ENCODE assay signal across 15 mouse cellular contexts in the genomic region with DNA sequence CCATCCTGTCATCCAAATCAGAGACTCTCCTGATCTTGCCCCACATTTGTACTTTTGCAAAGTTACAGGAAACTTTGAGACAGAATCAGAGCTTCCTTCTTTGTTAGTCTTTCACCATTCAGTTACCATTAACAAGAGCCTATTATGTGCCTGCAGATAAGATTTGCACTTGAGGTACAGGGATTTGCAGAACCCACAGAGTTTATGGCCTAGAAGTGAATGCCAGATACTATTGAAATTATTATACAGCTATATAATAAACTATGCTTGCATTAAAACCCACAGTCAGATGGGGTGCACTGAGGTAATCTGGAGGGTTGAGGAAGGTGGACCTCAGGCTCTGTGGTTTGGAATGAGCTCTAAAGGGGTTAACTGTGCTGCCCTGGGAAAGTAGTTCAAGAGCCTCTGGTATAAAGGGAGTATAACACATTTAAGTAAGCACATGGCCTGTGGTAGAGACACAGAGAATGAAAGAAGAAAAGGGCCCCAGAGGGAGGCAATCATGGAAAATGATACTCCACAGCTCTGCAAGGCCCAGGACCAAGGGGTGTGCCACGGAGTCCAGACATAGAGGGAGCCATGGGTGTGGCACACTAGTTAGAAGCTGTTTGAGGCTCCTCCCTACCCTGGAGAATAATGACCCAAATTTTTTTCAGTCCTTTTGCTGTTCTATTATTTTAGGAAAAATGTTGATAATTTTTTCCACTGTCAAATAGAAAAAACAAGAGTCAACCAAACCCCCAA.
DNase-seq lines count a peak whose midpoint lies in the region; ATAC-seq and TF ChIP-seq lines count a peak whose summit lies in the region.
"Had no signal": no experiment of that assay in that cellular context is flagged by ENCODE, and none has a peak within 500 bp of the region (broad histone marks: within the 10 kb centered on the region; RNA-seq: fewer than 3 reads in every experiment).

No protein-coding gene starts in this region.

- no peak overlapping the region for H3K4me3 ChIP-seq in liver, postnatal 0 days (ENCODE audit: low read depth, low read length)
- H3K4me3 ChIP-seq in liver, embryonic 11.5 days (ENCODE audit: low read depth, low read length) = no peak overlapping the region
- no peak overlapping the region for H3K4me3 ChIP-seq in intestine, embryonic 14.5 days (ENCODE audit: low read depth, low read length)
- H3K4me3 ChIP-seq in stomach, embryonic 16.5 days (replicated peaks; ENCODE audit: low read length) = no peak overlapping the region
- H3K4me3 ChIP-seq: forebrain, embryonic 15.5 days; midbrain, embryonic 13.5 days had no signal

- H3K4me1 ChIP-seq in liver, postnatal 0 days (ENCODE audit: insufficient read depth) = peaks cover 3% of the 10 kb centered on the region; the same call in 1 of the 2 replicates
- no peaks in the 10 kb centered on the region for H3K4me1 ChIP-seq in liver, embryonic 11.5 days (replicated peaks; ENCODE audit: control insufficient read depth, insufficient read depth, low read length)
- peaks cover 30% of the 10 kb centered on the region for H3K4me1 ChIP-seq in intestine, embryonic 14.5 days (replicated peaks; ENCODE audit: control insufficient read depth, insufficient read depth, low read length)
- H3K4me1 ChIP-seq in stomach, embryonic 16.5 days (ENCODE audit: control insufficient read depth, insufficient read depth, low read length) = peaks cover 11% of the 10 kb centered on the region

- H3K27ac ChIP-seq in liver, postnatal 0 days (ENCODE audit: low read depth) = 0 out of 2 replicates have a peak overlapping the region, but pooled peaks have one; percentile 4
- H3K27ac ChIP-seq in liver, embryonic 11.5 days (ENCODE audit: low read depth, low read length) = no peak overlapping the region
- H3K27ac ChIP-seq in intestine, embryonic 14.5 days (ENCODE audit: low read depth) = peak overlapping the region; percentile 67
- no peak overlapping the region for H3K27ac ChIP-seq in stomach, embryonic 16.5 days (ENCODE audit: low read length)
- H3K27ac ChIP-seq: liver, embryonic 14.5 days; midbrain, embryonic 13.5 days had no signal

- no peak for ATAC-seq in liver, postnatal 0 days
- ATAC-seq in liver, embryonic 11.5 days (replicated peaks; ENCODE audit: low FRiP score) = no peak
- ATAC-seq in intestine, embryonic 14.5 days (replicated peaks; ENCODE audit: low FRiP score, low TSS enrichment, low read depth) = peak; percentile 71
- peak; percentile 40; the same call in 1 of the 2 replicates for ATAC-seq in stomach, embryonic 16.5 days (ENCODE audit: insufficient read depth, low FRiP score)
- ATAC-seq: midbrain, embryonic 13.5 days had no signal

- no peak for TF ChIP-seq CTCF in liver, postnatal 0 days (IDR thresholded peaks at IDR 0.05; ENCODE audit: low read depth)

- H3K27me3 ChIP-seq in liver, postnatal 0 days (ENCODE audit: insufficient read depth, low read length) = no peaks in the 10 kb centered on the region
- H3K27me3 ChIP-seq in liver, embryonic 11.5 days (replicated peaks; ENCODE audit: control insufficient read depth, insufficient read depth, low read length) = no peaks in the 10 kb centered on the region
- H3K27me3 ChIP-seq in intestine, embryonic 14.5 days (replicated peaks; ENCODE audit: control insufficient read depth, insufficient read depth, low read length) = no peaks in the 10 kb centered on the region
- no peaks in the 10 kb centered on the region for H3K27me3 ChIP-seq in stomach, embryonic 16.5 days (ENCODE audit: control insufficient read depth, insufficient read depth, low read length)
- H3K27me3 ChIP-seq: forebrain, embryonic 15.5 days; midbrain, embryonic 13.5 days had no signal

- H3K4me2 ChIP-seq in liver, postnatal 0 days (ENCODE audit: low read depth, low read length) = no peak overlapping the region
- no peak overlapping the region for H3K4me2 ChIP-seq in liver, embryonic 11.5 days
- H3K4me2 ChIP-seq in intestine, embryonic 14.5 days (ENCODE audit: low read length) = no peak overlapping the region
- no peak overlapping the region for H3K4me2 ChIP-seq in stomach, embryonic 16.5 days (ENCODE audit: low read depth, low read length)
- H3K4me2 ChIP-seq: forebrain, embryonic 15.5 days; midbrain, embryonic 13.5 days had no signal

- intact Hi-C loops in left cerebral cortex, postnatal 4 days (cut with DNase I) = no loop called here

- no peak overlapping the region for H3K9ac ChIP-seq in liver, postnatal 0 days (replicated peaks)
- no peak overlapping the region for H3K9ac ChIP-seq in liver, embryonic 11.5 days (ENCODE audit: low read depth, low read length)
- H3K9ac ChIP-seq in intestine, embryonic 14.5 days (ENCODE audit: low read length) = no peak overlapping the region
- no peak overlapping the region for H3K9ac ChIP-seq in stomach, embryonic 16.5 days (ENCODE audit: low read length)
- H3K9ac ChIP-seq: forebrain, embryonic 15.5 days; liver, embryonic 14.5 days; midbrain, embryonic 13.5 days had no signal

- no peak for DNase-seq in liver, postnatal 0 days
- no peak for DNase-seq in liver, embryonic 11.5 days (ENCODE audit: low spot score)
- peak; percentile 24 for DNase-seq in heart, adult 8-10 months (ENCODE audit: low spot score)
- no peak for DNase-seq in intestine, embryonic 14.5 days (ENCODE audit: low spot score)
- no peak for DNase-seq in adrenal gland, adult 18-20 months (ENCODE audit: low spot score in 2 of 2)
- no peak for DNase-seq in left cerebral cortex, postnatal 4 days
- no peak for DNase-seq in right cerebral cortex, postnatal 25 days
- DNase-seq: kidney, postnatal 10 days; lung, postnatal 4 days; right cerebral cortex, postnatal 14 days; thymus, postnatal 25 days had no signal

- H3K36me3 ChIP-seq in liver, postnatal 0 days (replicated peaks; ENCODE audit: insufficient read depth, low read length) = no peaks in the 10 kb centered on the region
- H3K36me3 ChIP-seq in liver, embryonic 11.5 days (ENCODE audit: control insufficient read depth, insufficient read depth, low read length) = no peaks in the 10 kb centered on the region
- no peaks in the 10 kb centered on the region for H3K36me3 ChIP-seq in intestine, embryonic 14.5 days (ENCODE audit: control insufficient read depth, insufficient read depth, low read length)
- H3K36me3 ChIP-seq in stomach, embryonic 16.5 days (ENCODE audit: control insufficient read depth, insufficient read depth, low read length) = no peaks in the 10 kb centered on the region
- H3K36me3 ChIP-seq: forebrain, embryonic 15.5 days; midbrain, embryonic 13.5 days had no signal

- no peak for TF ChIP-seq EP300 in liver, postnatal 0 days (IDR thresholded peaks at IDR 0.05; ENCODE audit: low read depth)

- no peaks in the 10 kb centered on the region for H3K9me3 ChIP-seq in liver, postnatal 0 days (ENCODE audit: low read length)
- no peaks in the 10 kb centered on the region for H3K9me3 ChIP-seq in liver, embryonic 11.5 days (ENCODE audit: control insufficient read depth, low read length)
- H3K9me3 ChIP-seq in intestine, embryonic 14.5 days (ENCODE audit: control insufficient read depth, low read length) = no peaks in the 10 kb centered on the region
- H3K9me3 ChIP-seq in stomach, embryonic 16.5 days (replicated peaks; ENCODE audit: control insufficient read depth, low read length) = no peaks in the 10 kb centered on the region
- H3K9me3 ChIP-seq: forebrain, embryonic 15.5 days; midbrain, embryonic 13.5 days had no signal

- WGBS in liver, postnatal 0 days (ENCODE audit: insufficient replicate concordance) = 54% methylated on average over 1 of the region's 1 CpGs
- WGBS in liver, embryonic 11.5 days = 68% methylated on average over 1 of the region's 1 CpGs
- WGBS in intestine, embryonic 14.5 days = 50% methylated on average over 1 of the region's 1 CpGs
- 45% methylated on average over 1 of the region's 1 CpGs for WGBS in stomach, embryonic 16.5 days

Comparison
In these comparisons a context has a peak if more than half of its experiments do, and no peak if none do; other contexts are left out.
1. H3K27ac ChIP-seq: peak in liver, postnatal 0 days (single experiment) and intestine, embryonic 14.5 days (single experiment); none in liver, embryonic 11.5 days (single experiment) and stomach, embryonic 16.5 days (single experiment).
2. ATAC-seq: peak in intestine, embryonic 14.5 days (single experiment) and stomach, embryonic 16.5 days (single experiment); none in liver, postnatal 0 days (single experiment) and liver, embryonic 11.5 days (single experiment).